Mouse (Mus musculus): ENCODE measurements around the gene Foxp4.

Foxp4 gene

GRCm38 (mm10) chr17:47897956-47898752 lies 26.3 kb downstream of the Foxp4 start:
- no peak for DNase-seq (ENCODE audit: low spot score in 2 of 2)

- DNase-seq (ENCODE audit: low spot score in 2 of 2): no peak
Observed at GRCm38 (mm10) chr17:47889727-47890126, 34.7 kb downstream of the Foxp4 start.

GRCm38 (mm10) chr17:47889267-47889666 lies 35.2 kb downstream of the Foxp4 start:
- no peak for DNase-seq (ENCODE audit: low spot score in 2 of 2)

GRCm38 (mm10) chr17:47888641-47889040 lies 35.8 kb downstream of the Foxp4 start:
- DNase-seq (ENCODE audit: low spot score in 2 of 2): no peak

- DNase-seq (ENCODE audit: low spot score in 2 of 2): no peak
Observed at GRCm38 (mm10) chr17:47888155-47888455, 36.3 kb downstream of the Foxp4 start.

GRCm38 (mm10) chr17:47887381-47888154 lies 36.9 kb downstream of the Foxp4 start:
- DNase-seq (ENCODE audit: low spot score in 2 of 2): no peak

- DNase-seq (ENCODE audit: low spot score in 2 of 2): no peak
Observed at GRCm38 (mm10) chr17:47883099-47883498, 41.3 kb downstream of the Foxp4 start.

GRCm38 (mm10) chr17:47881330-47881729 lies 43.1 kb downstream of the Foxp4 start:
- DNase-seq (ENCODE audit: low spot score in 2 of 2): no peak

- DNase-seq (ENCODE audit: low spot score in 2 of 2): no peak
Observed at GRCm38 (mm10) chr17:47879207-47879606, 45.2 kb downstream of the Foxp4 start.

GRCm38 (mm10) chr17:47878378-47879089 lies 45.9 kb downstream of the Foxp4 start:
- DNase-seq (ENCODE audit: low spot score in 2 of 2): peak; percentile 80 to 82

GRCm38 (mm10) chr17:47877715-47878377 lies 46.6 kb downstream of the Foxp4 start:
- no peak for DNase-seq (ENCODE audit: low spot score in 2 of 2)

- no peak for DNase-seq (ENCODE audit: low spot score in 2 of 2)
Observed at GRCm38 (mm10) chr17:47876776-47877714, 47.4 kb downstream of the Foxp4 start.

GRCm38 (mm10) chr17:47873341-47873791 lies 51.1 kb downstream of the Foxp4 start:
- DNase-seq (ENCODE audit: low spot score in 2 of 2): peak; percentile 79 to 83

GRCm38 (mm10) chr17:47872311-47873011 lies 52.0 kb downstream of the Foxp4 start:
- DNase-seq (ENCODE audit: low spot score in 2 of 2): no peak

GRCm38 (mm10) chr17:47869874-47870273 lies 54.6 kb downstream of the Foxp4 start:
- no peak for DNase-seq (ENCODE audit: low spot score in 2 of 2)

- no peak for DNase-seq (ENCODE audit: low spot score in 2 of 2)
Observed at GRCm38 (mm10) chr17:47866037-47866436, 58.4 kb downstream of the Foxp4 start.

- DNase-seq (ENCODE audit: low spot score in 2 of 2): peak in 1 of 2 experiments; percentile 62
Observed at GRCm38 (mm10) chr17:47864496-47864895, 59.9 kb downstream of the Foxp4 start.

- DNase-seq (ENCODE audit: low spot score in 2 of 2): no peak
Observed at GRCm38 (mm10) chr17:47863437-47863836, 61.0 kb downstream of the Foxp4 start.

- DNase-seq (ENCODE audit: low spot score in 2 of 2): no peak
Observed at GRCm38 (mm10) chr17:47863023-47863422, 61.4 kb downstream of the Foxp4 start.

GRCm38 (mm10) chr17:47855544-47855943 lies 68.9 kb downstream of the Foxp4 start:
- no peak for DNase-seq (ENCODE audit: low spot score in 2 of 2)
